Mouse (Mus musculus) G1E (cell line): ENCODE results near the gene Mrpl43.

Experiments
- CTCF ChIP-seq: IDR thresholded peaks from 2 replicates; pipeline ENCODE4 v1.5.1; 2012; ENCODE audit warnings: low read depth, low read length, inconsistent platforms, mixed read lengths
- TAL1 ChIP-seq: conservative IDR thresholded peaks from 2 replicates; pipeline ENCODE4 v1.6.1; 2012; ENCODE audit warnings: low read depth, low read length, inconsistent platforms, mixed read lengths

GRCm38 (mm10) chr19:45014981-45015402 is 8.8 kb upstream of the Mrpl43 start:
- TF ChIP-seq CTCF = no peak
- TF ChIP-seq TAL1 = no peak
